Comparison of ENCODE assay signal across 8 mouse cellular contexts in the genomic region with DNA sequence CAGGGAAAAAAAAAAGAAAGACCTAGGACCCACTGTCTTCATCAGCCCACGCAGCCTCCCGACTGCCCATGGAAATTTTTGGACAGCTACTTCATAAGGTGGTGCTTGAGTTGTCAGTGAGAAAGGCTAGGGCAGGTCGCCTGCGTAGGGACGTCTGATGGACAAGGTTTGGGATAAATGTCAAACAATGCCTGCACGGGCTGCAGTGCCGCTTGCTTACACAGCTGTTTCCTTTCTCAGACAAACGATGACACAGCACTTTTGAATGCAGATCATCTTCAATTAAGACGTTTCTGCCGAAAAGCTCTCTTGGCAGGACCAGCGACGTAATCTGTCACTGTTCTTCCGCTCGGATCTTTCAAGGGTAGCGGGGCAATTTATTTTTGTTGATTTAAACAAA.
DNase-seq lines count a peak whose midpoint lies in the region; ATAC-seq and TF ChIP-seq lines count a peak whose summit lies in the region.

No protein-coding gene starts in this region.

- H3K4me3 ChIP-seq in forebrain, embryonic 16.5 days (replicated peaks; ENCODE audit: low read length): no peak overlapping the region
- 0 out of 2 replicates have a peak overlapping the region, but pooled peaks have one; percentile 12 for H3K4me3 ChIP-seq in intestine, postnatal 0 days (ENCODE audit: low read depth, low read length)
- no peak overlapping the region for H3K4me3 ChIP-seq in stomach, embryonic 14.5 days (ENCODE audit: low read depth, low read length)

- peak; percentile 51 for ATAC-seq in Patski
- ATAC-seq in forebrain, embryonic 16.5 days: peak; percentile 39
- 0 out of 2 replicates have a peak, but pooled peaks have one; percentile 27 for ATAC-seq in intestine, postnatal 0 days
- ATAC-seq in stomach, embryonic 14.5 days (ENCODE audit: insufficient number of reproducible peaks, insufficient read depth, low FRiP score, low read depth): no peak

- DNase-seq in 416B (ENCODE audit: low read depth) (peak; percentile 89), Patski (ENCODE audit: low read depth, low spot score) (no peak)
- peak; percentile 57 for DNase-seq in lung, postnatal 10 days
- DNase-seq in layer of hippocampus, adult 18-20 months (ENCODE audit: low spot score in 2 of 2): no peak
- DNase-seq in cerebellum, adult 9-10 months: no peak

- peak overlapping the region; percentile 20; the same call in 1 of the 2 replicates for H3K27ac ChIP-seq in forebrain, embryonic 16.5 days (ENCODE audit: low read length)
- no peak overlapping the region for H3K27ac ChIP-seq in intestine, postnatal 0 days (ENCODE audit: low read depth, low read length)
- no peak overlapping the region for H3K27ac ChIP-seq in stomach, embryonic 14.5 days (ENCODE audit: low read length)

- H3K9me3 ChIP-seq in forebrain, embryonic 16.5 days (ENCODE audit: control insufficient read depth, low read length): no peaks in the 10 kb centered on the region
- no peaks in the 10 kb centered on the region for H3K9me3 ChIP-seq in intestine, postnatal 0 days (ENCODE audit: control insufficient read depth)
- H3K9me3 ChIP-seq in stomach, embryonic 14.5 days (ENCODE audit: control insufficient read depth, low read depth, low read length): no peaks in the 10 kb centered on the region

- H3K36me3 ChIP-seq in forebrain, embryonic 16.5 days (ENCODE audit: control insufficient read depth, insufficient read depth): no peaks in the 10 kb centered on the region
- H3K36me3 ChIP-seq in intestine, postnatal 0 days (ENCODE audit: control insufficient read depth, insufficient read depth): no peaks in the 10 kb centered on the region
- H3K36me3 ChIP-seq in stomach, embryonic 14.5 days (ENCODE audit: control insufficient read depth, insufficient read depth, low read length): no peaks in the 10 kb centered on the region

- H3K9ac ChIP-seq in forebrain, embryonic 16.5 days (replicated peaks; ENCODE audit: low read depth, low read length): no peak overlapping the region
- H3K9ac ChIP-seq in intestine, postnatal 0 days (ENCODE audit: low read depth, low read length): no peak overlapping the region
- H3K9ac ChIP-seq in stomach, embryonic 14.5 days (replicated peaks; ENCODE audit: low read depth, low read length): no peak overlapping the region

- in situ Hi-C loops in Patski (cut with MboI; ENCODE audit: low pct_unique_long_range_greater_than_20kb): loop anchor here (5.0 kb wide), 2 partner anchors 115 to 230 kb away; no protein-coding TSS in a partner anchor

- POLR2A ChIA-PET in Patski (lab: Charles Lee): no interaction called here

- no peaks in the 10 kb centered on the region for H3K27me3 ChIP-seq in Patski
- no peaks in the 10 kb centered on the region for H3K27me3 ChIP-seq in forebrain, embryonic 16.5 days (replicated peaks; ENCODE audit: control insufficient read depth, insufficient read depth, low read length)
- no peaks in the 10 kb centered on the region for H3K27me3 ChIP-seq in intestine, postnatal 0 days (replicated peaks; ENCODE audit: control insufficient read depth, insufficient read depth, low read length)
- no peaks in the 10 kb centered on the region for H3K27me3 ChIP-seq in stomach, embryonic 14.5 days (ENCODE audit: control insufficient read depth, insufficient read depth, low read length)

- WGBS in forebrain, embryonic 16.5 days: 10% methylated on average over 15 of the region's 15 CpGs
- 21% methylated on average over 15 of the region's 15 CpGs for WGBS in intestine, postnatal 0 days
- 2% methylated on average over 15 of the region's 15 CpGs for WGBS in stomach, embryonic 14.5 days

- H3K4me1 ChIP-seq in forebrain, embryonic 16.5 days (replicated peaks; ENCODE audit: control insufficient read depth, insufficient read depth, low read length): peaks cover 36% of the 10 kb centered on the region
- 0 out of 2 replicates have a peak, but pooled peaks cover 7% of the 10 kb centered on the region for H3K4me1 ChIP-seq in intestine, postnatal 0 days (replicated peaks; ENCODE audit: control insufficient read depth, insufficient read depth, low read length)
- H3K4me1 ChIP-seq in stomach, embryonic 14.5 days (ENCODE audit: control insufficient read depth, insufficient read depth, low read length): peaks cover 22% of the 10 kb centered on the region

- H3K4me2 ChIP-seq in forebrain, embryonic 16.5 days (ENCODE audit: low read length): peak overlapping the region; percentile 42
- peak overlapping the region; percentile 50 for H3K4me2 ChIP-seq in intestine, postnatal 0 days (replicated peaks; ENCODE audit: low read depth)
- H3K4me2 ChIP-seq in stomach, embryonic 14.5 days (replicated peaks; ENCODE audit: low read depth, low read length): peak overlapping the region; percentile 35

- CTCF ChIA-PET in Patski (lab: Charles Lee): no interaction called here

- TF ChIP-seq CTCF in Patski (IDR thresholded peaks at IDR 0.05): no peak
- no peak for TF ChIP-seq CTCF in intestine, postnatal 0 days (IDR thresholded peaks at IDR 0.05; ENCODE audit: low read depth)

Comparison
In these comparisons a context has a peak if more than half of its experiments do, and no peak if none do; other contexts are left out.
1. DNase-seq: peak in 416B (single experiment) and lung, postnatal 10 days (single experiment); none in Patski (single experiment), layer of hippocampus, adult 18-20 months (0 of 2) and cerebellum, adult 9-10 months (single experiment).
2. Peak in every context shown above with its lines, with median percentiles within 50 percentile points of each other: H3K4me2 ChIP-seq.